Mouse (Mus musculus) cerebellum, adult 2 months (tissue): ENCODE measurements around the gene Aldh1l1.

Source experiments
- CTCF ChIP-seq: fragments of 200-500 bp; IDR thresholded peaks from 2 replicates; pipeline ENCODE4 v1.5.1; 2011; ENCODE audit warnings: low read depth, mild to moderate bottlenecking, control low read depth, low read length, moderate library complexity, borderline replicate concordance; ENCODE audit not compliant: insufficient read depth
- POLR2A ChIP-seq: fragments of 200-500 bp; IDR thresholded peaks from 2 replicates; pipeline ENCODE4 v1.6.1; 2011; ENCODE audit warnings: low read length, control low read depth, borderline replicate concordance; ENCODE audit not compliant: insufficient read depth

- TF ChIP-seq CTCF, result no peak
- no peak for TF ChIP-seq POLR2A
Measured at GRCm38 (mm10) chr6:90598197-90598596, 112.0 kb downstream of the Aldh1l1 start.
